Mouse (Mus musculus) mesoderm, embryonic 11.5 days (tissue): ENCODE measurements at regions not wholly inside any gene's neighbourhood (a gene's known extent, or its start where the extent isn't known, plus 50 kb on each side); places are given as distances from the start of the nearest gene placed in this dataset.
A peak's percentile ranks its signal among the peaks of the same experiment; 100 is the strongest.

Experiments used
- DNase-seq: peaks from one replicate; pipeline ENCODE4 v3.0.0-alpha.2; 2012; ENCODE audit warnings: low read depth, low spot score

- DNase-seq = no peak
Observed at GRCm38 (mm10) chr1:124156832-124157231, 111.5 kb upstream of the Dpp10 start.

GRCm38 (mm10) chr1:124152101-124152500, 106.7 kb upstream of the Dpp10 start:
- DNase-seq = no peak

GRCm38 (mm10) chr1:124148590-124148989, 103.2 kb upstream of the Dpp10 start:
- DNase-seq = no peak

GRCm38 (mm10) chr1:124104286-124104846, 59.0 kb upstream of the Dpp10 start:
- peak; percentile 6 for DNase-seq

DNA sequence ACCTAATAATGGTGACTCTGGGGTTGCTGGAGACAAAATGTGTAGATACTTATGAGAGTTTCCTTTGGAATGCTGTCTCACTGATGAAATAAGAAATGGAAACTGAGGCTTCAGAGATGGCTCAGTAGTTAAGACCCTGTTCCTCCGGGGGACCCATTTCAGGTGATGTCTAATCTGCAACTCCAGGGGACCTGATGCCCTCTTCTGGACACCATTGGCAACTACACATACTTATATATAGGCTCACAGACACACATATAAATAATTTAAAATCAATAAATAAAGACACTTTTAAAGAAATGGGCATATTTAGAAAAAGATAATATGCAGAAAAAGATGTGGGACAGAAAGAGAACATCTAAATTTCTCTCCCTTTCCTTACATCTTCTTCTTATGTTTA, 57.7 kb upstream of the Dpp10 start:
- DNase-seq = peak; percentile 2
